Mouse (Mus musculus) left cerebral cortex, adult 8-10 months (tissue): ENCODE measurements around the gene Fam3a. TPM values are rescaled to one million over a fixed set of nuclear protein-coding genes. Genes with fewer than 3 reads are reported as not detected.

ENCODE experiments used
- total RNA-seq, 4 experiments: library from RNA; stranded (reverse); gene quantifications; 2 replicates each; pipeline ENCODE4 v1.2.4; 2022

The Fam3a gene
- total RNA-seq, 4 experiments from 2014 or later, result 16.8 to 29.9 (median 20.9) TPM

Other genes with a start within 250 kb of the Fam3a start
- not detected for gene Tex28, start 225.4 kb downstream of the Fam3a start, total RNA-seq
- not detected for gene Tktl1, start 216.0 kb downstream of the Fam3a start, total RNA-seq
- gene Flna, start 143.5 kb downstream of the Fam3a start, total RNA-seq, result 10 to 100 TPM; 48.4 to 70.4 (median 61.4) TPM
- 10 to 100 TPM; 33.5 to 39.5 (median 38.8) TPM for gene Emd, start 138.6 kb downstream of the Fam3a start, total RNA-seq
- 100 to 1,000 TPM; 134 to 270 (median 185) TPM for gene Rpl10, start 122.5 kb downstream of the Fam3a start, total RNA-seq
- 10 to 100 TPM; 60.9 to 67.1 (median 63.8) TPM for gene Taz, start 111.4 kb downstream of the Fam3a start, total RNA-seq
- 1 to 10 TPM; 1.8 to 5.0 (median 3.1) TPM for gene Dnase1l1, start 110.9 kb downstream of the Fam3a start, total RNA-seq
- 100 to 1,000 TPM; 362 to 373 (median 369) TPM for gene Atp6ap1, start 96.2 kb downstream of the Fam3a start, total RNA-seq
- gene Gdi1, start 88.3 kb downstream of the Fam3a start, total RNA-seq, result 100 to 1,000 TPM; 615 to 673 (median 650) TPM
- 10 to 100 TPM; 31.3 to 37.6 (median 33.6) TPM for gene Fam50a, start 80.2 kb downstream of the Fam3a start, total RNA-seq
- 10 to 100 TPM; 21.6 to 29.4 (median 25.8) TPM for gene Plxna3, start 64.2 kb downstream of the Fam3a start, total RNA-seq
- gene Lage3, start 39.7 kb downstream of the Fam3a start, total RNA-seq, result 10 to 100 TPM; 22.3 to 28.7 (median 25.7) TPM
- 10 to 100 TPM; 62.8 to 70.3 (median 68.1) TPM for gene Ubl4a, start 20.1 kb downstream of the Fam3a start, total RNA-seq
- 1 to 10 TPM; 2.8 to 4.5 (median 3.7) TPM for gene Slc10a3, start 19.9 kb downstream of the Fam3a start, total RNA-seq
- 10 to 100 TPM; 47.2 to 59.1 (median 51.5) TPM for gene Ikbkg, start within 50 bp of the Fam3a start, total RNA-seq
- gene G6pdx, start 35.9 kb upstream of the Fam3a start, total RNA-seq, result 10 to 100 TPM; 32.6 to 42.0 (median 37.0) TPM
- gene Gm6880, start 88.1 kb upstream of the Fam3a start, total RNA-seq, result not detected
- gene Olfr1326-ps1, start 181.6 kb upstream of the Fam3a start, total RNA-seq, result not detected
- gene Olfr1325, start 199.4 kb upstream of the Fam3a start, total RNA-seq, result not detected